Mouse (Mus musculus): ENCODE data around the gene Wdfy3.
"Not testable (repeated sequence)": the region's sequence is repeated elsewhere in the genome, so short reads cannot be mapped to it uniquely, and the experiment has no call there.

Wdfy3 gene

DNA sequence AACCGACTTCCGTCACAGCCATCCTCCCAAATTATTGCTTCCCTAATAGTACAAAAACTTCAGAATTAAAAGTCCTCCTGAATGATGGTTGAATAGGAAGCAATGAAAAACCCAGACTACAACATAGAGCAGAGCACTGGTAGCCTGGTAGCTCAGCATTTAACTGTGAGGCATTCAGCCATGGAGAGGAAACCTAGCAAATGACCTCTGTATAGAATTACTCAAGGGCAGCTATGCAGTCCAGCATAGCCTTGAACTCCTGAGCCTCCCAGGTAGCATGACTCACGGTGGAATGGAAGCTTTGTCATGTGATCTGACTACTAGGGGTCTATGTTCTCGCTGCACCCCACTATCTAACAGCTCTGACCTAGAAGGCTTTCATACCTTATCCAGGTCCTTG is 189.8 kb downstream of the Wdfy3 start:
- no peak for DNase-seq

DNA sequence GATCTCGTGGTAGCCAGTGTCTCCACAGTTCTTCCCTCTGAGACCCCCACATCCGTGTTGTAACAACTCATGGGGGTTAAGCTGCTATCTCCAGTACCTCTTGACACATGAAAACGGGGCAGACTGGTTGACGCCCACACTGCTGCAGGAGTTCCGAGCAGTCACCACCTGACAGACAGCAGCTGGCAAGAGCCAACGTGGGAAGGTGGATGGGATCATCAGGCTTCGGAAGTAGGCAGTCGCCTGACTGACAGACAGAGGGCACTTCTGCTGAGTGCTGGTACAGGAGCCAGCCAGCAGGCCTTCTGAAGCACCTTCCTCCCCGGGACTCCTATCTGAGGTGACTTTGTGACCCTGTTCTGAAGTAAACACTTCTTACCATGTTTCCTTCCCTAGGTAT is 191.3 kb downstream of the Wdfy3 start:
- no peak for DNase-seq

DNA sequence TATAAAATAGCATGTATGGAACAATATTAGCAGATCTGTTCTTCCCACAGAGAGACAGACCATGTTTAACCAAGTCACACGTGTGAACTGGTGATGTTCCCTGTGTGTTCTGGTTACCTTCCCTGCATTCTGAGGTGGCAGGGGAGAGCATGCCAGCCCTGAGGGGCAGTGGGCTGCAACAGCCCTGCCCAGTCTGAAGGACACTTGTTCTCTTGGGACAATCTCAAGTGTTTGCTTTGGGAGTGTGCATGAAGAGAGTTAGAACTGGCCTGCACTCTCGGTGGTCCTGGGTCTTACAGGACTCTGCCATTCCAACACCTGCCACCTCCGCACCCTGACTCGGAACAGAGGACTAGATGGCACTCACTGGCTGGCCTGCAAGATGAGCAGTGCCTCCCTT is 193.5 kb downstream of the Wdfy3 start:
- DNase-seq = no peak

DNA sequence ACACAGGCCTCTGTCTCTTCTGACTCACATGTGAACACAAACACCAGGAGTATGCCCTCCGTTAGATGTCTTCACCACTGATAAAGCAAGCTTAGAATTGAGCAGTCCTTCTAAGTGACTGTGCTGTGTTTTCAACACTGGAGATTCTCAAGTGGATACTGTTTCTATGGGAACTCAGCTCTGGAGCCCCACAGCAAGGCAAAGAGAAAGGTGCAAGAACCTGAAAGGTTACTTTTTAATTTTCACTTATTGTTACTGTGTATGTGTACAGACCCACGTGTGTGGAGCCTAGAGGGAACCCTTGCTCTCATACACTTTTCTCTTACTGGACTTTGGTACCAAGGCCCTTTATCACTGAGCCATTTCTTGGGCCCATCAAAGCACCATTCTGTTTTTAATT is 203.0 kb downstream of the Wdfy3 start:
- no peak for DNase-seq

DNA sequence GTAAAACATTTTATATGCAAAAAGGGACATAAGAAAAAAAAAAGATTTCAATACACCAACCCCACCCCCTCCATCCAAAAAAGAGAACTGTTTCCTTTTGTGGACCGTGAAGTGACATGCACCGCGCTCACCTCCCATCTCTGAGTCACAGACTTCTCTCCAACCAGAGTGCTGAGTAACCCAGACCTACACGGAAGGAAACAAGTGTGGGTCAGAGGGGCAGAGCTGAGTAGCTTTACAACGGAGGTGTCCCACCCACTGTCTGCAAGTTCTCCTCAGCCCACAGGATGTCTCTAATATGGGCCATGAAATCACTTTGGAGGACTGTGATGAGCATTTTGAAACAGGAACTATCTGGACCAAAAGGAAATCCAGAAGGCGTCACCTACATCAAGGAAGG is 205.8 kb downstream of the Wdfy3 start:
- DNase-seq = no peak

DNA sequence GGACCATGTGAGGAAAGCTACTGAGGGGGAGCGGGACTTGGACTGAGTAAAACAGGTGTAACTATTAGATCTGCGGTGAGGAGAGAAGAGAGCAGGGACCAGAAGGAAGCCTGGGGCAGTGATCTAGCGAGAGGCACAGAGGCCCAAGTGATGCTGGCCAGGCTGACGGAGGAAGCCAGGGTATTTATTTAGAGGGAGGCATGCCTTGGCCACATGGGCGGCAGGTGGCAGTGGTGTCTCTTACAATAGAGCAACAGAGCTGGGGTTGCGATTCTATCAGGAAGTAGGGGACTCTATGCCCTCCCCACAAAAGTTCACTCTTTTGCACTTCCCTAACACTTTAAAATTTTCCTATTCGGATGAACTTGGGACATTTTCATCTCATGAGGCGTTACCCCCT is 207.1 kb downstream of the Wdfy3 start:
- no peak for DNase-seq

DNA sequence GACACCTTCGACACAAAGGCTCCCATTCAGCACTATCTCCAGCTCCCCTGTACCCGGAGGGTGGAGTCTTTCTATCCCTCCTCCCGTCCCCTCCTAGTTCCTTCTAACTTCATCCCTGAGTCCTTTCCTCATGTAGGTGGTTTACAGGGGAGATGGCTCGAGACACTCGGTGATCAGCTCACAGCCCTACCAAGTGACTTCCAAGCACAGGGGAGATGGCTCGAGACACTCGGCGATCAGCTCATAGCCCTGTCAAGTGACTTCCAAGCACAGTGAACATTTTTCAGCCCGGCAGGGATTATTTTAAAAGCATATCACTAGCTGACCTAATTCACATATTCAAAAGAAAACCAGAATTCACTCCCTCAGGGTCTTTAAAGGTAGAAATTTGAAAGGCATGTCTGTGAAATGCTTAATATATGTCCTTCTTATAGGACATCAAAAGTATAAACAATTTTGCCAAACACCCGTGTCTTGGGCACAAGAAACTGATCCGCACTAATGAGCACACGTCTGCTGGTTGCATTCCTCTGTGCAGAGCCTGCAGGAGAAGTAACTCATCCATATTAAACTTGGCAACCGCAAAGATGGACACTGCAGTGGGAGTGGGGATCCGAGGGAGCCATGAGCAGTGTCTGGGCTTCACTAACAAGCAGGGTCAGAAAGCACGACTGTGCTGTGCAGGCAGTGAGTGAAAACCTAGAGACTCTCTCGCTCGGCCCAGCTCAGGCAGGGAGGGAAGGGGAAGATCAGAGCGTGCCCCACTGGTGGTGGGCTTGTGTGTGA is 207.7 kb downstream of the Wdfy3 start:
- DNase-seq = no peak

DNA sequence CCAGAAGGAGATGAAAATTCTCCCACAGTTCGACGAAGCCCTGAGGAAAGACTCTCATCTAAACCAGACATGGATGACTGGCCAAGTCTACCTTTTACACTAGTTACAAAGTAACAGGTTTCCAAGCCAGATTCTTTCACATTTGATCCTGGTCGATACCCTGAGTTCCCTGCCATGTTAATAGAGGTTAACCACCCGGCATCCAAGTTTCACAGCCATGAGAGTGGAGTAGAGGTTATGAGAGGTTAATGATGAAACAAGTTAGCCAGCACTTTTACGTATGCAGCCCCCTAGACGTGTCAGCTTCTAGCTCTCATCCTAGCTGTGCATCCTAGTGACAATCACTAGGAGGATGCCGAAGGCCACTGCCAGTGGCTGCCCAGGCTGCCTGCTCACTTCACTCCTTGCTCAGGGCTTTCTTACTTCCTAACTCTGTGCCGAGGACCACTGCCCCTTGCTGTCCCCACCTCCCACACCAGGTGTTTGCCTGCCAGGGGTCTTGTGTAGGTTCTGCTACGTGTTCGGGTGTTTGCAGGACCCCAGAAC is 210.8 kb downstream of the Wdfy3 start:
- peak; percentile 25 to 69 for DNase-seq

DNA sequence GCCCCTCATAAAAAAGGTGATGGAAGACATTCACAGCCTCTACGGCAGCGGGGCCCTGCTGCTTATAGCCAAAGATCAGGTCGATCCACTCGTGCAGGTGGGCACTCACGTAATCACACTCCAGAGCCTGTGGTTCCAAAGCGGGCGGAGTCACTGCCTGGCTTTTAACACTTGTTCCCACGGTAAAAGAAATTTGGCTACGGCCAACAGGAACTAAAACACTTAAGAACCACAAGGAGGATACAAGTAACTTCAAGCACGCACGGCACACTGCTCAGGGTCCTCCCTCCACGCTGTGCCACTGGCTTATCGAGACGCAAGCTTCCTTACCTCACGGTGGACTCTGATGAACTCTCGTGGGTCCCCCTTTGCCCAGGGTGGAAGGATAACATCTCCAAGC is 214.2 kb downstream of the Wdfy3 start:
- DNase-seq = no peak

DNA sequence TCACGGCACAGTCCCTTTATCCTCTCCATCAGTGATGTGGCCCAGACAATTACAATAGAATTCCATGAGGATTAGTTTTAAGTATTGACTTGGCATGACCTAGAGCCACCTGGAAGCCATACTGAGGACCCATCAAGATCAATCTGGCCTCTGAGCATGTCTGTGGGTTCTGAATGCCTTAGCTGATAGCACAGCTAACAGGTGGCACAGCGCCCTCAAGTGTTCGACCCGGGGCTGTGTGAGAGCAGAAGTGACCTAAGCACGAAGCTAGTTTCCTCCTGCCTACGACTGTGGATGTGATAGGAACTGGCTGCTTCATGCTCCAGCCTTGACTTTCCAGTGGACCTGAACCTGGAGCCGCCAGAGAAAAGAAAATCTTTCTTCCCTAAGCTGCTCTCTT is 215.1 kb downstream of the Wdfy3 start:
- DNase-seq = peak in 1 of 2 experiments; percentile 47

DNA sequence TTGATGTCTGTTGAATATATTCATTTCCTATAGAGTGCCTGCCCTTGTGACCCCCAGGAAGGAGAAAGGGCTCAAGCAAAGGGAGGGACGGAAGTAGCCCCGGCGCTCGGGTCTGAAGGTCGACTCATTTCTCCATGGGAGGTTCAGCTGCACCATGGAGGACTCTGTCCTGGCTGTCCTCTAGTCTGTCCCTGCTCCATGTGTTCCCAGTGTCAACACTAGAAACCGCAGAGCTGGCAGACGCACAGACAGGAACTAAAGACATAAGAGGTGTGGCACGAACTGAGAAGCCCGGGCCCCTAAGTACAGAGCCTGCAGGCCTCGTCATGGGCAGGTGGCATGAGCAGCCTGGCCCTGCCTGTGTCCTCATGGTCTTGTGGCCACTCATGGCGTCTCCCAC is 215.6 kb downstream of the Wdfy3 start:
- DNase-seq = peak in 1 of 2 experiments; percentile 41

DNA sequence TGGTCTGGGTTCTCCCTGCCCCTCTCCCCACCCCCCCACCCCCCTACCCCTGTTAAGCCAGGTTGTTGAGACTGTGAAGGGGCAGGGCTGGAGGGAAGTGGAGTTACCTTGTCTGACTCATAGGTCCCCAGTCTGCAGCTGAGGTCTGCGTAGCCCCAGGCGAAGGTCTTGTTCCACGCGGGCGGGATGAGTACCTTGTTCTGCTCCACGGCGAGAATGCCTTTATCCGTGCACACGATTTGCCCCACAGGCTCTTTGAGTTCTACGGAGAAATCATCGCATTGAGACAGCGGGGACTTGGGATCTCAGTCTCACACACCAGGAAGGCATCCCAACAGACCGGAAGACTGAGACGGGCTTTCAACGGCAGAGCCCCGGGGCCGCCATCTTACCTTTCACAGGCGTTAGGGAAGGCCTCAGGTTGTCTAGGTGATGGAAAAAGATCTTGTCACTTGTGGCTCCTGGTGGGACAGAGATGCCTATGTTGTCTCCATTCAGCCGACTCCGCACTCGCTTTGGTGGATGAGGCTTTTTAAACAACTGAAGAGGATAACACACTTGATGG is 217.5 kb downstream of the Wdfy3 start:
- DNase-seq = no peak

DNA sequence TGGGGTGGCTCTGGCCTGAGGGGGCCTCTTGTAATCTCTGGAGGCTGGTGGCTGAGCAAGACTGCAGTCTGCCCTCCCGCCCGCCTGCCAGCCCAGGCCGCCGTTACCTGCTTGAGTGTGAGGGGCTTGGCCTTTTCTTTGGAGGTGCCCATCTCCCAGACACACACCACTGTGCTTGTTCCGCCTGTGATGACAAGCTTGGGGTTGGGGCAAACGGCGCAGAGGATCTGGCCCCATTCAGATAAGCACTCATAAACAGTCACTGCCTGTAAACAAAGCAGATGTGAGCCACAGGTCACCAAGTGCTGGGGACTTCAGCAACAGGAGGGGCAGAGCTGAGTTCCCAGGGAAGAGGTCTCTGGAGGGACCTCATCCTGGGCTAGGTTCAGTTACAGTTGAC is 218.6 kb downstream of the Wdfy3 start:
- DNase-seq = no peak

DNA sequence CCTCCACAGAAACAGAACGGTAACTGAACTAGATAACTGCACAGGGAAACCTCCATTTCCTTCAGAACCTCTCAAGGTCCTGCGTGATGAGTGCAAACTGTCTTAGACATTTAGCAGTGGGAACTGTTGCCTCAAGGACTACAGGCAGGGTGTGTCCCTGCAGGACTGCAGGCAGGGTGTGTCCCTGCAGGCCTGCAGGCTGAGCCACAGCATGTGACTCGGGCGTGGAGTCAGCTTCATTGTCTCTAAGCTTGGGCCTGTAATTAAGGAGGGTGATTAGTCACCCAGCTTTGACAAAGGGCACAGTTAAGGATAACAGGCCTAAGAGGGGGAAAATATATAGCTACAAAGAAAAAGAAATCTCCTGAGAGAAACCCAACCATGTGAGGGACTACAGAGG is 222.0 kb downstream of the Wdfy3 start:
- no peak for DNase-seq

DNA sequence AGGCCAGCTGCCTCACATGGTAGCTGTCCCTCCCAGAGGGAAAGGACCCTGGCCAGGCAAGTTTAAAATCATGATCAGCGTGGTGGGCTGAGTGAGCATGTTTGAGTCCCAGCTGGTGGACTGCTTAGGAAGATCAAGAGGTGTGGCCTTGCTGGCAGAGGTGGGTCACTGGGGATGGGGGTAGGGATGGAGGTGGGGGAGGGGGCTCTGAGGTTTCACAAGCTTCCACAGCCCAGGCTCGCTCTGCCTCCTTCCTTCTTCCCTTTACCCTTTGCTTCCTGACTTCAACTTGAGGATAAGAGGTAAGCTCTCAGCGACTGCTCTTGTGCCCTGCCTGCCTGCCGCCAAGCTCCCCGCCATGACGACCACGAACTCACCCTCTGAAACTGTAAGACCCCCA is 222.4 kb downstream of the Wdfy3 start:
- DNase-seq = no peak

DNA sequence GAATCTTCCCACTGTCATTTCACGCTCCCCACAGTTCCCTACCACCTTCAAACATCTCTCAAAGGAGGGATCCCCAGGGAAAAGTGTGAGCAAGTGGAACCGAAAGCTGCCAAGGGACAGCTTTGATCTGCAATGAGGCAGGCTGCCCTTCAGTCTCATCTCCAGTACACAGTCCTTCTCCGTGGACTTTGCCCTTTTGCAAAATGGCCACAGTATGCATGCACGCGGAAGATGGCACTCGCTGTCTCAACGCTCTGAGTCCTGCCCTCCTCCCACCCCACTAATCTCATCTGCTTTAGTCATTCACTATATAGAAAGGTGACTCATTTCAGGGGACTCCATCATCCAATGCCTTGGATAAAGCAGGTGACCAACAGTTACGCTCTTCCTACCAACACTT is 223.8 kb downstream of the Wdfy3 start:
- DNase-seq = peak in 1 of 2 experiments; percentile 34

DNA sequence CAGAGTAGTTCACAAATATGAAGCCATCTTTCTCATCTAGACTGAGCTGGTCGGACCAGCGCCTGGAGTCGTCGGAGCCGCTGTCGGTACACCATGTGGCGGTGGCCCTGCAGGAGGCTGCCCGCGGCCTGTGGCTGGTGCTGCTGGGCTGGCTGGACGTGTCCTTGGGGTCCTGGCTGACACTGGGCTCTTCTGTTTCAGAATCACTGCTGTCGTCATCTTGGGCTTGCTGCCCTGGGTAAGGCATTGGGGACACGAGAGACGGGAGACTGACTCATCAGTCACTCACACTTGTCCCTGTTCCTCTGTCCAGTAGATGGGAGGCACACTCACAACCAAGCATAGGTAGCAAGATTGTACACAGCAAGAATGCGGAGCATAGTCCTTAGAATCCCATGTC is 224.7 kb downstream of the Wdfy3 start:
- no peak for DNase-seq

DNA sequence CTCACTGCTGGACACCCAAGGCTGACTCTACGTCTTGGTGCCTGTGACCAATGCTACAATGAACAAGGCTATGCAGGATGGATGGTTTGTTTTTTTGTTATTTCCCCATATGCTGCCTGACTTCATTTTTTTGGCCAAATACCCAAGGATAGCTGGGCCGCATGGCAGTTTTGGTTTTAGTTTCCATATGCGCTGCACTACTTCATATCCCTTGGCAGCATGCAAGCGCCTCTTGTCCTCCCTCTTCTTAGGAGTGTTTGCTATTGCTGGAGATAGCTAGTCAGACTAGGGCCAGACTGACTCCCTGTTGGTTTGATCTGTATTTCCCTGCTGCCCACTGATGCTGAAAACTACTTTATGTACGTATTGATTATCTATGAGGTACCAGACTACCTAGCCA is 229.2 kb downstream of the Wdfy3 start:
- DNase-seq = no peak

DNA sequence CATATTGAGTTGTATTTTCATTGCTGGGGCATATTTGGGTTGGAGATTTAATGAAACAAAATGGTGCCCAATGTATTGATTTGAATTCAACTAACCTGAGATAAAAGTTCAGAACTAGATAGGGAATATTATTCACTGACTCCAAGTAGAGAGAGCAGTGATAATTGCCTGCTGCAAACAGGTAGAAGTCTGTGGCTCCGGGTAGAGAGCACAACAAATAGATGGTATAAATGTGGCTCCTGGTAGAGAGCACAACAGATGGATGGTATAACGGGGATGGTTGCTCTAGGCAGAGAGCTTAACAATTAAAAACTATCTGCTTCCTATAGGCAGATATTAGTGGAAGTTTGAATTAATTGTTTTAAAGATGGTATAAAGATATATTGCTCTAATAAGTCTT is 232.1 kb downstream of the Wdfy3 start:
- DNase-seq = not testable (repeated sequence)

DNA sequence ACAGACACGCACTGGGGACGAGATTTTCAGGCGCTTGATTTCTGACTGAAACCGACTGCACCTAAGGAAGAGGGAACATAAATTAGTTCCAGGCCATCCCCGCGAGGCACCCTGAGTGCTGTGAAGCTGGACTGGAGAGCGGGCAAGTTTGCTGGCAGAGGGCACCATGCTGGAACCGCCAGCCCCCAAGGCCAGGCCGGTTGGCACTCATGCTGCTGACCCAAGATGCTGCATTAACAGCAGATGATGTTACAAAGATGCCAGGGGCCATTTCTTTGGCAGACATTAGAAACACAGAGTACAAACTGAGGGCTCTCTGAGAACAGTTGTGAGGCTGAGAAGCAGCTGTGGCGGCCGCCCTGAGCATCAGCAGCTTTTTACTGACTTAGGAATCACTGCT is 233.5 kb downstream of the Wdfy3 start:
- no peak for DNase-seq

DNA sequence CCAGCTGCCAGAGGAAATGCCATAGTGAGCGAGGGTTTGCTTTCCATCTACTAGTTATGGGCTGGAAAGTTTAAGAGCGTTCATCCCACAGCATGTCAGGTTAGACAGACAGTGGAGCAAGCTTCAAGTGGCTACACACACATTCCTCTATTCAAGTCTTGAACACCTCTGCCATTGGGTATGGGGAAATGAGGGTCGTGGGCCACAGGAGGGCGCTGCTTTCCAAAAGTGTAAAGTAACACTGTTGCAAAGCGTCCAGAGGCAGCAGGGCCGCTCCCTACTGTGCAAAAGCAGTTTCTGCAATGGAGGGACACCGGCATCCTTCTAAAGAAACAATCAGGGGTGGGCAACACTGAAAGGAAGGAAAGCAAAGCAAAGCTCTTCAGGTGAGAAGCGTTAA is 235.8 kb downstream of the Wdfy3 start:
- DNase-seq = peak in 1 of 2 experiments; percentile 62

DNA sequence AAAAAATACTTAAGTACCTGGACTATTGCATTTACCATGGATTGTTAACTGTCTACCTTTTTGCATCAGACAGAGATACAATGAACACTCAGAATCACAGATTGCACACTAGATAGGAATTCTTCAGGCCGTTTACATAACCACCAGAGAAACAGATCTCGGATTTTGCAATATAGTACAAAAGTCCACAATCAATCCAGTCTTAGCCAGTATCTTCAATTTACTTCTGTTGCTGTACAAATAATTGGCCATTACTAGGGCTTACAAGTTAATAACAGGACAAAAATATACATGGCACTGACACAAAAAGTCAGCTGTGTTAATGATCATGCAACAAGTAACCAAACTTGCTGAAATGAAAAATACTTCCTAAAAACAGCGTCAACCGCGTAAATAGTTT is 236.7 kb downstream of the Wdfy3 start:
- no peak for DNase-seq

DNA sequence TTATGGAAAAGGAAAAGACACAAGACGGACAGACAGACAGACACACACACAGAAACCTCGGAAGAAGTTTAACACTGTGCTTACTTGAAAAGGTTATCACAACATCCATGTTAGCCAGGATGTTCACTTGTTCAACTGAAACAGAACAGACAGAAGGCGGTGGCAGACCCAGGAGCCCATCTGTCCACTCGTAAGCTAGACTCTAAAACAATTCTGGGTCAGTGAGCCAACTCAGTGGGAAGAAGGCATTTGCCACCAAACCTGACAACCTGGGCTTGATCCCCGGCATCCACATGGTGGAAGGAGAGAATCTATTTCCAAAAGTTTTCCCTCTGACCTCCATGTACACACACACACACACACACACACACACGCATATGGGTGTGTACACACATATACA is 237.7 kb downstream of the Wdfy3 start:
- no peak for DNase-seq

DNA sequence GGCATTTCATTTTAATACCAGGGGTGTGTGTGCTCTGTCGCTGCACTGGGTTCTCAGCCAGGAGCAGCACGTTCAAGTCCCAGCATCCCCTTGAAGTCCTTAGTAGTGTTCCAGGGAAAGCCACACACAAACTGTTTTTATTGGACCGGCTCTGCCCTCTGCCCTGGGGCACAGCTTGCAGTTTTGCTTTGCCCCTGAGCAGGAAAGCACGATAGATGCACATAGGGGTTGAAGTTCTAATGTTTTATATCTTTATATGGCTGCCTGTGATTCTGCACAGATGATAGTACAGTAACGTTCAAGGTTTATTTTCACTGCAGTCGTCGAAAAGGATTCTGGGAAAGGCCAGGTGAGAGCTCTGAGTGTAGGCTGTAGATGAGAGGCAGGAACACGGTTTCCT is 239.5 kb downstream of the Wdfy3 start:
- DNase-seq = no peak

DNA sequence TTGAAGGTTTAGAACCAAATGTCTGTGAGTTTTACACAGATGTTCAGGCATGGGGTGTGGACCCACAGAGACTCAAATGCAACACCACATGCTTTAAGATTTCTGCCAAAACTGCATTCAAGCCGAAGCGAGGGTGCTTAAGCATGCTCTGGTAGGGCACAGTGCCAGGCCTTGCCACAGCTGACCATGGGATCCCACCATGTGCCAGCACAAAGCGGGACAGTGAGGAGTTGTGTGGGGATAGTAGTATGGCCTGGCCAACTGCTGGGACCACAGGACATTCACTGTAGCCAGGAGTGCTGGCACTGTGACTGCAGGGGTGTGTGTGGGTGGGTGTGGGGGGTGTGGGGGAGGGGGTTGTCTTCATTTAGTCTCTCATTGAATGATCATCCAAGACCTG is 240.8 kb downstream of the Wdfy3 start:
- DNase-seq = no peak
